Mouse (Mus musculus) embryonic facial prominence, embryonic 12.5 days (tissue): Measurements from ENCODE around the gene Baz1b. TPM values are rescaled to one million over a fixed set of nuclear protein-coding genes. Genes with fewer than 3 reads are reported as not detected.

Source experiments
- ATAC-seq: fragments of 200-750 bp; cut with Nextera tagmentation; 2 replicates; pipeline ENCODE4 v1.8.0; 2017; ENCODE audit not compliant: insufficient number of reproducible peaks, insufficient read depth, low FRiP score, low TSS enrichment
- H3K27ac ChIP-seq: fragments of 300-500 bp; sonication (generic); 2 replicates; pipeline ENCODE4 v1.5.1; 2016; ENCODE audit warnings: mild to moderate bottlenecking
- H3K27me3 ChIP-seq: fragments of 300-500 bp; sonication (generic); 2 replicates; pipeline ENCODE4 v1.6.1; 2016; ENCODE audit warnings: mild to moderate bottlenecking, moderate library complexity
- H3K36me3 ChIP-seq: fragments of 300-500 bp; sonication (generic); 2 replicates; pipeline ENCODE4 v1.6.1; 2016; ENCODE audit warnings: mild to moderate bottlenecking
- H3K4me1 ChIP-seq: fragments of 300-500 bp; sonication (generic); 2 replicates; pipeline ENCODE4 v1.6.1; 2016
- H3K4me2 ChIP-seq: fragments of 300-500 bp; sonication (generic); replicated peaks from 2 replicates; pipeline ENCODE4 v1.6.1; 2016; ENCODE audit warnings: mild to moderate bottlenecking, moderate library complexity
- H3K4me3 ChIP-seq: fragments of 300-500 bp; sonication (generic); 2 replicates; pipeline ENCODE4 v1.5.1; 2016; ENCODE audit warnings: mild to moderate bottlenecking
- H3K9ac ChIP-seq: fragments of 300-500 bp; sonication (generic); 2 replicates; pipeline ENCODE4 v1.6.1; 2016; ENCODE audit warnings: mild to moderate bottlenecking, moderate library complexity
- H3K9me3 ChIP-seq: fragments of 300-500 bp; sonication (generic); 2 replicates; pipeline ENCODE4 v1.6.1; 2016; ENCODE audit warnings: mild to moderate bottlenecking, moderate library complexity
- WGBS: fragments of 180-500 bp; shearing (Covaris S2); methylation state at CpG from one replicate; pipeline ENCODE4 v1.1.7; 2016; 5-methylcytosine and 5-hydroxymethylcytosine counted together
- polyA plus RNA-seq: library from polyadenylated mRNA; unstranded; fragments of >200 nt; fragmentation: Nextera tagmentation; extraction: Ambion mirVana; gene quantifications from 2 replicates; pipeline ENCODE4 v1.2.1, GENCODE M21; 2016

Baz1b gene
- polyA plus RNA-seq, 1 experiment from 2014 or later = 68.7 TPM

DNA sequence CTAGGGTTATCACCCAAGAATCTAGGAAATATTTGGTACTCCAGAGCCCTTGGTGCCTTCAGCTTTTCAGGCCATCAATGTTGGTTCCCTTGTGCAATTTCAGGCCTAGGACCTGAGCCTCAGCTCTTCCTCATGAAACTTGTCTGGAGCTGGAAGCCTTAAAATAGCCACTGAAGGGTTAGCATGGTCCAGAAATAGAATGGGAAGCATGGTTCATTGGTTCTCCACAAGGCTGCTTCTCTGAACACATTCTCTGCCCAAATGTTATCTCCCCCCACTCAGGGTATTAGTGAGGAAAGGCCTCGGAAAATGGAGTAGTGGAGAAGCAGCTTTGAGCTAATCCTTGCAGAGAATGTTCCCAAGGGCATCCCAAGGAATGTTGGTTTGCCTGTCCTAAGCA, 54.4 kb downstream of the Baz1b start:
- no peaks in the 10 kb centered on the region for H3K27me3 ChIP-seq

GRCm38 (mm10) chr5:135242136-135242535, 55.1 kb downstream of the Baz1b start:
- WGBS = 74% methylated on average over 12 of the region's 12 CpGs
- no peak overlapping the region for H3K4me3 ChIP-seq
- peaks cover 98% of the 10 kb centered on the region for H3K36me3 ChIP-seq
- ATAC-seq = no peak
- no peaks in the 10 kb centered on the region for H3K9me3 ChIP-seq
- H3K9ac ChIP-seq = no peak overlapping the region
- no peaks in the 10 kb centered on the region for H3K27me3 ChIP-seq
- no peak overlapping the region for H3K27ac ChIP-seq
- H3K4me2 ChIP-seq = no peak overlapping the region
- H3K4me1 ChIP-seq = no peaks in the 10 kb centered on the region

More for the DNA sequence above, 54.4 kb downstream of the Baz1b start:
- H3K4me1 ChIP-seq = no peaks in the 10 kb centered on the region
- no peak overlapping the region for H3K4me3 ChIP-seq
- no peak overlapping the region for H3K9ac ChIP-seq
- no peak overlapping the region for H3K27ac ChIP-seq
- no peak for ATAC-seq
- 74% methylated on average over 1 of the region's 1 CpGs for WGBS
- peaks cover 99% of the 10 kb centered on the region for H3K36me3 ChIP-seq
- H3K9me3 ChIP-seq = no peaks in the 10 kb centered on the region
- H3K4me2 ChIP-seq = no peak overlapping the region

GRCm38 (mm10) chr5:135242608-135243007, 55.5 kb downstream of the Baz1b start:
- Histone ChIP-seq H3K27me3 (no peaks in the 10 kb centered on the region), H3K27ac (no peak overlapping the region), H3K4me2 (no peak overlapping the region), H3K9ac (no peak overlapping the region), H3K9me3 (no peaks in the 10 kb centered on the region), H3K4me3 (no peak overlapping the region), H3K36me3 (peaks cover 96% of the 10 kb centered on the region), H3K4me1 (no peaks in the 10 kb centered on the region)
- ATAC-seq = no peak
- WGBS = 89% methylated on average over 3 of the region's 3 CpGs

- 100% methylated on average over 1 of the region's 1 CpGs for WGBS
Observed at GRCm38 (mm10) chr5:135243166-135243565, 56.1 kb downstream of the Baz1b start.

DNA sequence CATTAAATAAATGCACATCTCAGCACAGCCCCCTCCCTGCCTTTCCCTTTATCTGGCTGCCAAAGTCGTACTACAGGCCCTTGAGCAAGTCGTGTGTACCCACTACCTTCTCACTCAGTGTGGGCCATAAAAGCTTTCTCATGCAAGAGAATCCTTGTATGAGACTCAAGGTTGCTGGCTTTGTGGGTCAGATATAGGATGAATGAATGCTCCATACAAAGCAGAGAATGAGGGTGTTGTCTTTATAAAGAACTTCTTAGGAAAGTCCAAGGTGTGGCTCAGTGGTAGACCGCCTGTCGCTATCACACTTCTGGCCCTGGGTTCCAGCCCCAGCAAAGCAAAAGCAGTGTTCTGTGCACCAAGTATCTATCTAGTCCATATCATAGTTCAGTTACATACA, 59.5 kb downstream of the Baz1b start:
- H3K4me2 ChIP-seq = no peak overlapping the region
- H3K36me3 ChIP-seq = peaks cover 57% of the 10 kb centered on the region
- 73% methylated on average over 4 of the region's 4 CpGs for WGBS
- peaks cover 29% of the 10 kb centered on the region for H3K27me3 ChIP-seq
- ATAC-seq = no peak
- no peak overlapping the region for H3K4me3 ChIP-seq
- H3K9me3 ChIP-seq = no peaks in the 10 kb centered on the region
- no peak overlapping the region for H3K9ac ChIP-seq
- peaks cover 6% of the 10 kb centered on the region for H3K4me1 ChIP-seq
- peak overlapping the region; percentile 3; the same call in 1 of the 2 replicates for H3K27ac ChIP-seq

More at GRCm38 (mm10) chr5:135243166-135243565, 56.1 kb downstream of the Baz1b start:
- Histone ChIP-seq H3K4me3 (no peak overlapping the region), H3K36me3 (peaks cover 91% of the 10 kb centered on the region), H3K9me3 (no peaks in the 10 kb centered on the region), H3K4me2 (no peak overlapping the region), H3K9ac (no peak overlapping the region), H3K27me3 (no peaks in the 10 kb centered on the region), H3K27ac (no peak overlapping the region), H3K4me1 (no peaks in the 10 kb centered on the region)
- no peak for ATAC-seq

GRCm38 (mm10) chr5:135247337-135247736, 60.3 kb downstream of the Baz1b start:
- 80% methylated on average over 9 of the region's 9 CpGs for WGBS
- H3K36me3 ChIP-seq = peaks cover 49% of the 10 kb centered on the region

GRCm38 (mm10) chr5:135248956-135249676, 62.1 kb downstream of the Baz1b start:
- Histone ChIP-seq H3K9ac (no peak overlapping the region), H3K4me3 (peak overlapping the region; percentile 63)
- 80% methylated on average over 16 of the region's 16 CpGs for WGBS

More at GRCm38 (mm10) chr5:135247337-135247736, 60.3 kb downstream of the Baz1b start:
- H3K4me3 ChIP-seq = no peak overlapping the region
- peaks cover 29% of the 10 kb centered on the region for H3K27me3 ChIP-seq
- no peak overlapping the region for H3K9ac ChIP-seq
- peak overlapping the region; percentile 5 for H3K4me2 ChIP-seq
- no peaks in the 10 kb centered on the region for H3K9me3 ChIP-seq
- peaks cover 7% of the 10 kb centered on the region for H3K4me1 ChIP-seq
- ATAC-seq = no peak
- no peak overlapping the region for H3K27ac ChIP-seq

DNA sequence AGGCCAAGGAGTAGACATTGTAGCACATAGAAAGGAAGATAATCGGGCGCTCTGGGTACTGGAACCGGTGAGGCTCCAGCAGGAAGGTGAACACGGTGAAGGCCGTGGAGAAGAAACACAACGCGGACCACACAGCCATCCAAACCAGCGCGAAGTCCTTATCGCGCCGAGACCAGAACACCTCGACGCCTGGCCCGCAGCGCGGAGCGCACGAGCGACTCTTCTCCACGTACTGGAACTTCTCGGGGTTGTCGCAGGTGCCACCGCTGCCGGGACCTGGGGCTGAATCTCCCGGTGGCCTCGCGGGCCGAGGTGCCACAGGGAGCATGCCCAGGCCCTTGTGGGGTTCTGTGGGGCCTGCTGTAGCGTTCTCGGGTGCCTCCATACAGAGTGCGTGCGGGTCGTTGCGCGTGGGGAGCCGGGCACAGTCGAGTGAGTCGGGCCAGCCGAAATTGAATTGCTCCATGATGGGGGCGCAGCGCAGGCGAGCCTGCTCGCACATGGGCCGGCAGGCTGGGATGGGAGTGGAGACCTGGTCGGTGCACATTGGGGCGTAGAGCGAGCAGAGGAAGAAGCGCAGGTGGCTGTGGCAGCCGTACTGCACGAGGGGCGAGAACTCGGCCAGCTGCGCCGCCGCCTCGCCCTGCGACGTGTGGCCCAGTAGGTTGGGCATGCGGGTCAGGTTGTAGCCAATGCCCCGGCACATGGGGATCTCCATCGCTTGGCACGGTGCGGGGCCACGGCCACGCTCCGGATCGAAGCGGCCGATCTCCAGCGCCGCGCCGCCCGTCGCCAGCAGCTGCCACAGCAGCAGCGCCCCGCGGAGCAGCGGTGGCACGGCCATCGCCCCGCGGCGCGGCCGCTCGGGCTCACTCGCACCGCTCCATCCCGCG, 63.4 kb downstream of the Baz1b start:
- ATAC-seq = no peak
- 2% methylated on average over 91 of the region's 92 CpGs for WGBS
- H3K9me3 ChIP-seq = no peaks in the 10 kb centered on the region
- peak overlapping the region; percentile 59 for H3K9ac ChIP-seq
- peak overlapping the region; percentile 97 for H3K4me2 ChIP-seq
- H3K4me1 ChIP-seq = peaks cover 26% of the 10 kb centered on the region
- peak overlapping the region; percentile 63 for H3K4me3 ChIP-seq
- H3K27ac ChIP-seq = peak overlapping the region; percentile 54; the same call in 1 of the 2 replicates
- H3K36me3 ChIP-seq = peaks cover 19% of the 10 kb centered on the region
- H3K27me3 ChIP-seq = peaks cover 29% of the 10 kb centered on the region

More at GRCm38 (mm10) chr5:135248956-135249676, 62.1 kb downstream of the Baz1b start:
- peaks cover 22% of the 10 kb centered on the region for H3K4me1 ChIP-seq
- H3K9me3 ChIP-seq = no peaks in the 10 kb centered on the region
- H3K4me2 ChIP-seq = peak overlapping the region; percentile 97
- no peak overlapping the region for H3K27ac ChIP-seq
- peaks cover 29% of the 10 kb centered on the region for H3K27me3 ChIP-seq
- no peak for ATAC-seq
- H3K36me3 ChIP-seq = peaks cover 32% of the 10 kb centered on the region

DNA sequence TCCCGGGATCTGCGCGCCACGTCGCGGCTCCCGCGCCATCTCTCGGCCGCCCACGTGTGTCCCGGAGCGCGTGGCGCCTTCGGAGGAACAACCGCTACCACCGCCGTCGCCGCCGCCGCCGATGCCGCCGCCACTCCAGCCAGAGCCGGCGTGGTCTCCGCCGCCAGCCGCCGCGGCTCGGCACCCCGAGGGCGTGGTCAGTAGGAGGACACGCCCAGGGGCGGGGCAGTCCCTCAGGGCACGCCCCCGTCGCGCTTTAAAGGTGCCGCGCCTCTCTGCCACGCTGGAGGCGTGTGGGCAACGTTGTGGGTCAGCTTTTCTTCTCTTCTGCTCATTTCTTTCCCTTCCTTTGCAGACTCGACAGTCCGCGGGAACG, 64.0 kb downstream of the Baz1b start, which contains the start of gene Fzd9:
Fzd9 (minus strand) TSS at position 152 of the 376 bp plus-strand sequence.
- peaks cover 26% of the 10 kb centered on the region for H3K4me1 ChIP-seq
- ATAC-seq = peak; percentile 37; the same call in 1 of the 2 replicates
- H3K9ac ChIP-seq = peak within 1 kb of the TSS; percentile 59
- peaks cover 29% of the 10 kb centered on the region for H3K27me3 ChIP-seq
- peak within 1 kb of the TSS; percentile 63 for H3K4me3 ChIP-seq
- no peaks in the 10 kb centered on the region for H3K9me3 ChIP-seq
- peaks cover 13% of the 10 kb centered on the region for H3K36me3 ChIP-seq
- H3K27ac ChIP-seq = peak within 1 kb of the TSS; percentile 54; the same call in 1 of the 2 replicates
- 0% methylated on average over 51 of the region's 51 CpGs for WGBS
- H3K4me2 ChIP-seq = peak within 1 kb of the TSS; percentile 97

DNA sequence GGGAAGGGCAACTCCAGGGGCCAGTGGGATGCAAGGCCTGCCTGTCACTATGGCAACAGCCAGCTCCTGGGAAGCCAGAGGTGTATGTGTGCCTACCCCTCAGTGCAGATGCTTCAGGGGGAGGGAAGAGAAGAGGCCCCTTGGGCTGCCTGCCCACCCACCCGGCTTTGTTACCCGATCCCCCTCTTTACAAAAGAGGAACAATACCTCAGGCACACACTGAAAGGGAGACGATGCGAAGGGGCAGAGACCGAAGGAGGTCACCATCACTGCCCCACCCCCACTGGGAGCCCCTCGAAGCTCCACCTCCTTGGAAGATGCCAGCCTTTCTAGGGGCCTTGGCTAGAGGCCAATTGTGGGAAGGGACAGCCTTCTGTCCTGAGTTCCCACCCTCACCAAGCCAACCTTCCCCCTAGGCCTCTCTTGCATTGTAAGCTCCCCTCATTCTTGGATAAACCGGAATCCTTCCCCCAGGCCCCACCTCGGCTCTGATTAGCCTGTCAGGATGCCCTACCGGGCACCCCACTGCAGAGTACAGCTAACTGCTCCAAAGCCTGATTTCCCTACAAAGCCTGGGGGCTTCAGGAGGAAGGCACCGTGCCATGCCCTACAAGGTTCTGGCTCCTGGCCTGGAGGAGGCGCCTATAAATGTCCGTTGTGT, 66.8 kb downstream of the Baz1b start:
- Histone ChIP-seq H3K27me3 (peaks cover 22% of the 10 kb centered on the region), H3K36me3 (no peaks in the 10 kb centered on the region), H3K4me1 (peaks cover 32% of the 10 kb centered on the region), H3K27ac (peak overlapping the region; percentile 84), H3K9me3 (peaks cover 4% of the 10 kb centered on the region; the same call in 1 of the 2 replicates), H3K9ac (0 out of 2 replicates have a peak overlapping the region, but pooled peaks have one; percentile 20), H3K4me2 (peak overlapping the region; percentile 16; the same call in 1 of the 2 replicates), H3K4me3 (no peak overlapping the region)
- ATAC-seq = peak; percentile 70
- 5% methylated on average over 12 of the region's 12 CpGs for WGBS

DNA sequence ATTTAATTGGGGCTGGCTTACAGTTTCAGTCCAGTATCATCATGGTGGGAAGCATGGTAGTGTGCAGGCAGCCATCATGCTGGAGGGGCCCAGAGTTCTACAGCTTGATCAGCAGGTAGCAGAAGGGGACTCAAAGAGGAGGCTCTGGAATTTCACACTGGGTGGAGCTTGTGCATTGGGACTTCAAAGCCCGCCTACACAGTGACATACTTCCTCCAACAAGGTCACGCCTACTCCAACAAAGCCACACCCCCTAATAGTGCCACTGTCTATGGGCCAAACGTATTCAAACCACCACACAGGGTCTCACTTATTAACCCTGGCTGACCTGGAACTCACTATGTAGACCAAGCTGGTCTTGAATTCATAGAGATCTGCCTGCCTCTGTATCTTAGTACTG, 69.1 kb downstream of the Baz1b start:
- peaks cover 29% of the 10 kb centered on the region for H3K4me1 ChIP-seq
- WGBS = 86% methylated on average over 3 of the region's 3 CpGs
- ATAC-seq = no peak
- no peak overlapping the region for H3K4me3 ChIP-seq
- no peaks in the 10 kb centered on the region; the same call in 1 of the 2 replicates for H3K27me3 ChIP-seq
- H3K9ac ChIP-seq = no peak overlapping the region
- H3K27ac ChIP-seq = no peak overlapping the region
- H3K36me3 ChIP-seq = no peaks in the 10 kb centered on the region
- no peak overlapping the region for H3K4me2 ChIP-seq
- H3K9me3 ChIP-seq = peaks cover 4% of the 10 kb centered on the region; the same call in 1 of the 2 replicates
